Mouse (Mus musculus) brain, adult 10 weeks (tissue): ENCODE data around the gene Ing3. TPM values are rescaled to one million over a fixed set of nuclear protein-coding genes. Genes with fewer than 3 reads are reported as not detected.

ENCODE experiments used
- polyA plus RNA-seq: library from polyadenylated mRNA; stranded (reverse); fragments of 350-450 nt; fragmentation: Illumina TruSeq; extraction: RNeasy Lipid Tissue Mini Kit (QIAGEN cat#74804); gene quantifications from one replicate; pipeline ENCODE4 v1.2.3, GENCODE M21; 2015; ENCODE audit warnings: low read depth, low replicate concordance

Ing3 gene
- polyA plus RNA-seq = 23.3 TPM

GRCm38 (mm10) chr6:21949226-21949731 is at the start of gene Ing3:
Gene Ing3, plus strand, starts transcription at chr6:21949571.

GRCm38 (mm10) chr6:21985732-21986540 is 36.6 kb downstream of the Ing3 start, which contains the start of gene Cped1:
Gene Cped1, plus strand, starts transcription at chr6:21985916.

Other genes starting within 250 kb of the Ing3 start
- gene Tspan12, start 97.1 kb upstream of the Ing3 start, polyA plus RNA-seq = 23.2 TPM
- gene Cped1, start 36.3 kb downstream of the Ing3 start, polyA plus RNA-seq = 2.5 TPM